Mouse (Mus musculus): ENCODE results near the gene Tubg1.

The Tubg1 gene

GRCm38 (mm10) chr11:101119761-101120544 lies at the start of gene Tubg1, which contains the start of gene Retreg3:
Tubg1 (plus strand) TSS chr11:101119938.
Retreg3 (minus strand) TSS chr11:101119893.
- peak; percentile 99 for DNase-seq (ENCODE audit: low spot score)

- DNase-seq (ENCODE audit: low spot score) = no peak
These were observed 49.6 kb upstream of the Tubg1 start for GRCm38 (mm10) chr11:101070189-101070527.

DNA sequence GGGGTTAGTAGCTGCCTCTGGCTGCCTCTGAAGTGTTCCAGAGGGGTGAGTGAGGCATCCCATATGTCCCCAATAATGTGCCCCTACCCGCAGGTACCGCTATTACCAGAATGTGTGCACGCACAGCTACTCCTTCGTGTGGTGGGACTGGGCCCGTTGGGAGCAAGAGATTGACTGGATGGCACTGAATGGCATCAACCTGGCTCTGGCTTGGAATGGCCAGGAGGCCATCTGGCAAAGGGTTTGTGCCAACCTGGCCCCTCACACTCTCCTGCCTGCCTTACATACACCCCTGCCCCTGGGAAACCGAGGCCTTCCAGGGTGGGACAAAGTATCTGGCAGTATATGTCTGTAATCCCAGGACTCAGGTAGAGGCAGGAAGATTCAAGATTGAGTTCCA lies 48.8 kb upstream of the Tubg1 start:
- DNase-seq (ENCODE audit: low spot score) = no peak

- DNase-seq (ENCODE audit: low spot score) = no peak
These were observed 47.8 kb upstream of the Tubg1 start for GRCm38 (mm10) chr11:101071810-101072428.

DNA sequence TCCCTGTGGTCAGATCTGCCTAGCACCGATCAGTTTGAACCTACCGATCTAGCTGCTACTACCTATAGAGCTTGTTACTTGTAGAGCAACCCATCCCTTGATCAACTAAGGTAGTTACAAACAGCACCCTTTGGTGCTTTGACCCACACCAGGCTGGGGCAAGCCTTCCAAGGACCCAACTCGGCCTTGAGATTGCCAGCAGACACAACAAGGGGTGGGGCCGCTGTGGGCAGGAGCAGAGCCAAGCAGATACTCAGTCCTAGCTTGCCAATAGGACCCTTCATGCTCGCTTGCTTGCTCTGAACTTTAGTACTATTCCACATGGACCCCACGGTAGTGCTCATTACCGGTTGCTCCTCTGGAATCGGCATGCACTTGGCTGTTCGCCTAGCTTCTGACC lies 41.6 kb upstream of the Tubg1 start, which contains the start of gene Hsd17b1:
Gene Hsd17b1, plus strand, starts transcription at position 291 of the 400 bp plus-strand sequence.
- DNase-seq (ENCODE audit: low spot score) = no peak

GRCm38 (mm10) chr11:101079746-101080145 lies 40.0 kb upstream of the Tubg1 start:
- DNase-seq (ENCODE audit: low spot score) = no peak

- no peak for DNase-seq (ENCODE audit: low spot score)
These were observed 39.3 kb upstream of the Tubg1 start for GRCm38 (mm10) chr11:101080421-101080820.

DNA sequence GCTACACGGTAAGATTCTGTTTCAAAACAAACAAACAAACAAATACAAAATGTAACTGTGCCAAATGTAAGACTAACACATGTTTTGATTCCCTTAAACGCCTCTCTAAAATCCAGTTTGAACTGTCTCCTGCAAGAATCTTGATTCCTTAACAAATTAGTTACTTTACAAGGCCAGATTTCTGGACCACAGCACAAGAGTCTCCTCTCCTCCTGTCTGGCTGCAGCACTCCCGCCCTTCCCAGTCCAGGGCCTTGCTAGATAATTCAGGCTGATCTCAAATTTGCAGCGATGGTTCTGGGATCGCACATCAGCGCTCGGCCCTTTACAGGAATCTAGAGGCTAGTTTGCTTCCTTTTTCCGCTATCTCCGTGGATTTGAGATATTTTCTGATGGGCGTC lies 38.1 kb upstream of the Tubg1 start:
- no peak for DNase-seq (ENCODE audit: low spot score)

DNA sequence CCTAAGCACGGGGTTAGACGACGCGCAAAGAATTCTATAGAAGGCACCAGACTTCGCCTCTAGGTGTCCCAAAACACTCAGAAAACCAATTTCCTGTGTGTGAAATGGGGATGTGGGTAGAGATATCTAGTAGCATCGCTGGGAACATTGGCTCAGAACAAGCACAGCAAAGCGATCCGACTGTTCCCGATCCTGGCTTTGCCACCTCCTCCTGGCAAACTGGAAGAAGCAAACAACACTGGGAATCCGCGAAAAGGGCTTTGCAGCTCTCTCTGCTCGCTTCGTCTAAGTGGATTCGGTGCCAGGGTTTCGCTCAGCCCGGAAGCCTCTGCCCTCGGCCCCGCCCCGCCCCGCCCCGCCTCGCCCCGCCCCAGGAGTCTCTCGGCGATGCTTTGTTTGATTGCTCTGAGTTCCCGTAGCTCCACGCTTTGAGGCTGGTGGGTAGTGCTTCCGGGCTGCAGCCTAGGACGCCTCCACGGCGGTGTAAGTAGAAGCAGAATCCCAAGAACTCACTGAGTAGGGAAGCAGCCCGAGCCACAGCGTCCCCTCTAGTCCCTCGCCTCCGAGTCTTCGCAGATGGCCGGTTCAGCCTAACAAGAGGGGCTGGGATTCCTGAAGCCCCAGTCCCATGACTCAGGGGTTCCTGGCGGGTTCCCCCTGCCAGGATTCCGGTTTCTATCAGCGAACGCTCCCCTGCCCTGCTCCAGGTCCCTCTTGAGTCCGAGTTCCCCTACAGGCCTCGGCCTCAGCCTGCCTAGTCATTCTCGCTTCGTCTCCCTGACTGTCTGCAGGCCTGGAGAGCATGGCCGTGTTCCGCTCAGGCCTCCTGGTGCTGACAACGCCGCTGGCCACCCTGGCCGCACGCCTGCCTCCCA lies 37.3 kb upstream of the Tubg1 start, which contains the start of gene Coasy:
Gene Coasy, plus strand, starts transcription at position 358 of the 875 bp plus-strand sequence.
- peak; percentile 86 for DNase-seq (ENCODE audit: low spot score)

- no peak for DNase-seq (ENCODE audit: low spot score)
These were observed 36.5 kb upstream of the Tubg1 start for GRCm38 (mm10) chr11:101083083-101083697.

DNA sequence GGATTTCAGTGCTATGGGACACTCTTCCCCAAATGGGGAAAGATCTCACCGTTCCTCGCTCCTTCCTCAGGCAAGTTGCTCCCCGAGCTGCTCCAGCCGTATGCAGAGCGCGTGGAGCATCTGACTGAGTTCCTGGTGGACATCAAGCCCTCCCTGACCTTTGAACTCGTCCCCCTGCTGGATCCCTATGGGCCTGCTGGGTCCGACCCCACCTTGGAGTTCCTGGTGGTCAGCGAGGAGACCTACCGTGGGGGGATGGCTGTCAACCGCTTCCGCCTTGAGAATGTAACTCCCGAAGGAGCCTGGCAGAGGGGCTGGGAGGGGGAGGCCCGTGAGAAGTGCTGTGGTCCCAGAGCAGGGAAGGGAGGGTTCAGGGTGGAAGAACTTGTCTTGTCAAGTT lies 35.5 kb upstream of the Tubg1 start:
- DNase-seq (ENCODE audit: low spot score) = no peak

GRCm38 (mm10) chr11:101084811-101085210 lies 34.9 kb upstream of the Tubg1 start:
- DNase-seq (ENCODE audit: low spot score) = no peak

DNA sequence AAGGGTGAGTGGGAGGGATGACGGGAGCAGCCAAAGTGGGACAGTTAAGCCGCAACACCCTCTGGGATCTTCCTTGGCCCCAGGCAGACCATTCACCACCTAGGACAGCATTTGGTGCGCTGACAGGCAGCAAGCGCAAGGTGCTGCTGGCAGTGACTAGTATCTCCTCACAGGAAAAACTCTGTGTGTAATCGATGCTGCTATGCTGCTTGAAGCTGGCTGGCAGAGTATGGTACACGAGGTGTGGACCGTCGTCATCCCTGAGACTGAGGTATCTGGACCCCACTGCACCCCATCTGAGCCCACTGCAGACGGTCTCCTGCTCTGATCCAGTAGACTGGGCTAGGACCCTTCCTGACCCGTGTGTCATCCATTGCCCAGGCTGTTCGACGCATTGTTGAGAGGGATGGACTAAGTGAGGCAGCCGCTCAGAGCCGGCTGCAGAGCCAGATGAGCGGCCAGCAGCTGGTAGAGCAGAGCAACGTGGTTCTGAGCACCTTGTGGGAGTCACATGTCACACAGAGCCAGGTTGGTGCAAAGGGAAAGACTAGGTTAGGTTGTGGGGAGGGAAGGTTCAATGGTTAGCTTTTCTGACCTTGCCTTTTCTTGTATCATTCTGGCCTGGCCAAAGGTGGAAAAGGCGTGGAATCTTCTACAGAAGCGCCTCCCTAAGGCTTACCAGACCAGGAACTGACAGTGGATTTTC lies 34.0 kb upstream of the Tubg1 start:
- no peak for DNase-seq (ENCODE audit: low spot score)

DNA sequence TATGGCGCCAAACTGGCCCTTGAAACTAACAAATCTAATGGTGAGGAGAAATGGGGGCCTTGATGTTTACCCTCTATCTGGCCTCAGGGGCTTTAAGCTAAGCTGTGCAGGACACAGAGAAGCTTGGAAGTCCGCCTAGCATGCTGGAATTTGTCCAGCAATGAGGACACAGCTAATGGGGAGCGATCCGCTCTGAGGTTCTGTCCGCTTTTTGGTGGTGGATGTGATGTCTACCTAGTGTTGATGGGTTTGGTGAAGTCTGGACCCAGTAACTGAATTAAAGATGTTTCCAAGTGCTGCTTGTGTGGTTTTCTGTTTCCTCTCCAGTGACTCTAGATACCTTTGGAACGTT lies 33.4 kb upstream of the Tubg1 start:
- no peak for DNase-seq (ENCODE audit: low spot score)

DNA sequence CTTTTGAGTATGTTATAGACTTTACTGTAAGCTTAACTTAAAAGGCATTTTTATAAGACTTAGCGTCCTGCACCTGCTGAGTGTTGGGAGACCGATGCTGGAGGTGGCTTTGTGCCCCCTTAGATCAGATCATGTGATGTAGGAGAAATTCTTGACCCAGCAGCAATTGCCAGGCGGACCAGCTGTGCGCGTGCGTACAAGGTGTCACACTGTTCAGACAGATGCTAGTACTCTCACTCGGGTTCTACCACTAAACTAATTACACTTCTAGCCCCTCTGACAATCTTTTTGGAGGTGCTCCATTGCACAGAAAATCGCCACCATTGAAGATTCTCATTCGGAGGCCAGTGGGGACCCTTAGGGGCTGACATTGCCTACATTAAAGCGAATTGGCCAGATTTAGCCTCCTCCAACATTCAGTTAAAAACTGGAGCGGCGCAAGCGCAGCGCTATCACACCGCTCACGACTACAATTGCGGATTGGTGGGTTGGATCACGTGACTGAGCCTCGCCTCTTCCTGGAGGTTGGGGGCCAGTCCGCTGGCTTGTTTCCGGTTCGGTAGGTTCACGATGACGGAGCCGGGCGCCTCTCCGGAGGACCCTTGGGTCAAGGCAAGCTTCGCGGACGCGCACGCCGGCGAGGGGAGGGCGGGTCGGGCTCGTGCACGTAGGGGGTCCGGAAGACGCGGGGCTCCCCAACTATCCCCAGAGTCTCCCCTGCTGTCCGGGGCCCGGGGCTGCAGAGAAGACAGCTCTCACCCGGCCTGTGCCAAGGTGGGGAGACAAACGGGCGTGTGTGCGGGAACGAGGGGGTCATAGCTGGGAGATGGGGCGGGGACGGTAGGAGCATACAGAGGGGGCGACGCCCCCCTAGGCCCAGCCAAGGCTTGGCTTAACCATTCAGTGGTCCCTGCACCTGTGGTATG lies 32.7 kb upstream of the Tubg1 start, which contains the start of gene Mlx:
Gene Mlx, plus strand, starts transcription at position 522 of the 926 bp plus-strand sequence.
- peak; percentile 90 for DNase-seq (ENCODE audit: low spot score)

DNA sequence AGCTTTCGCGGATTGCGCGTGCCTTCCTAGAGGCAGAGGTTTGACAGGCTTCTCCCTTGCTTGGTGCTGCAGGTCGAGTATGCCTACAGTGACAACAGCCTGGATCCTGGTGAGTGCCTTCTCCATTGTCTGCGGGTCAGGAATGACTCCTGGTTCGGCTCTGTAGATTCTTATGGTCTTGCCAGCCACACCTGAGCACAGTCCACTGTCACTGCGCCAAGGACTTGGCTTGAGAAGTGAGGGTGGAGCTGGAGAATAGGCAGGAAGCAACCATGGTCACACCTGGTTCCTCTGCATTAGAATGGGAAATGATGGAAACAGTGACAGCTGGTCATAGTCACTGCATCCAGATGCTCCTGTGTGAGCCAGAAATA lies 32.1 kb upstream of the Tubg1 start:
- no peak for DNase-seq (ENCODE audit: low spot score)

DNA sequence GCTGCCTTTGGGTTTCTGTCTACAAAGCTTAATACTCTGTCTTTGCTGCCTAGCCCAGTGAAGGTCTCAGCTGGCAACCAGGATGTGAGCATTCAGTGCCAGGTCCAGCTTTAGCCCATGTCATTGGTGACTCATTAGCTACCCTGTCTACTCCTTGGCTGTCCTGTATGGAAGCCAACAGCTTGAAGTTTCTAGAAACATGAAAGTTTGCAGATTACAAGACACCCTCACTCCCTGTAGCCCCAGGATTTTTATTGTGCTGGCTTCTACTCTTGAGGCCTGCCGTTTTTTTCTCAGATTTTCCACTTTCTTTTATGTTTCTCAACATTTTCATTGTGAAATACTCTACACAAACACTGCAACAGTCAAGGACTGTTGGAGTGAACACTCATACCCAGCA lies 29.8 kb upstream of the Tubg1 start:
- no peak for DNase-seq (ENCODE audit: low spot score)

- DNase-seq (ENCODE audit: low spot score) = peak; percentile 32
These were observed 24.8 kb upstream of the Tubg1 start for GRCm38 (mm10) chr11:101094930-101095313.

DNA sequence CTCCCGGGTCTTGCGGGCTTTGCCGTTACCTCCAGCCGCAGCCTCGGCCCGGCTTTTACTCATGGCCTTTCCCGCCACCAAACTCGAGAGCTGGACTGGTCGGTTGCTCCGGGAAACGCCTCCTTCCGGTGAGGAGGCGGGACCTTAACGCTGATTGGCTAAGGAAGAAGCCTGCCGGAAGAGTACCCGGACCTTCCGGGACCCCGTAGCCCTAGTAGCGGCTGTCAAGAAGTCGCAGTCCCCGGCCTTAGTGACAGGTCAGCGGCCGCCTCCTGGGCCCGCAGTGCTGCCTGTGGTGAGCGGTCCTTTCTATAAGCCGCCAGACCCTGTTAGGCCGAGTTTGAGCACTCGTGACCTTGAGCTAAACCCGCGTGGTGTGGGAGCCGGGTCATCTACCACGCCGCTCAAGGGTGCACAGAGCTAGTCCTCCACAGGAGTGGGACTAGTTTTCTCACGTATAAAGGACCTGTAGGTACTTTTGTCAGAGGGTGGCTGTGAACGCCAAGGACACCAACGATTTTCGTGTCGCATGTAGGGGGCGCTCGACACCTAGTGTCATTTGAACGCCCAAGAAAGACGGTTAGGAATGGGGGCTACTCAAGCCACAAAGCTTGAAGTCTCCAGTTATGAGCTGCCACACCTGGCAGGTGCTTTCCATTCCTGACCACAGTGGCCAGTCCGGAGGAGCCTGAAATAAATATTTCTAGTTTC lies 24.3 kb upstream of the Tubg1 start, which contains the start of gene Psmc3ip:
Gene Psmc3ip, minus strand, starts transcription at position 123 of the 711 bp plus-strand sequence.
- DNase-seq (ENCODE audit: low spot score) = peak; percentile 96

DNA sequence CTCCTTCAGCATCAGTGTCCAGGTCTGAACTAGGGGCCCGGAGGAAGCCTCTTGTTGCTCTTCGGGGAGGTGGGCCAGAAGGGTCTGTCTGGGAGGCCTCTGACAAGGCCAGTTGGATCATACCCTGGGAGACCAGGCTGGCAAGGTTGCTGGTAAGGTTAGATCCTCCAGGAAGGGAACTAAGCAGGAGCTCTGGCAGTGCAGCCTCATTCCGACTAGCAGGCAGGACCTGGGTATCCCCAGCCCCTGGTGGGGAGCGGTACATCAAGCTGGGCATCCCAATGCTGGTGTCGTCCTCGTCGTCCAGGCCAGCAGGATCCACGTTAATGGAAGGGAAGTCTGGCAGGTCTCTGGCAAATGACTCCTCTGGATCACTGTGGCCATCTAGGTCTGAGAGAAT lies 21.5 kb upstream of the Tubg1 start:
- DNase-seq (ENCODE audit: low spot score) = no peak

Data from c-Kit-positive CD71-positive TER-119-positive erythroid progenitor cells, embryonic 14.5 days (primary cell).